Mouse (Mus musculus) embryonic facial prominence, embryonic 10.5 days (tissue): ENCODE data around the gene Gcgr. TPM values are rescaled to one million over a fixed set of nuclear protein-coding genes. Genes with fewer than 3 reads are reported as not detected.
"Not testable (repeated sequence)": the region's sequence is repeated elsewhere in the genome, so short reads cannot be mapped to it uniquely, and the experiment has no call there.

Source experiments
- DNase-seq: peaks from one replicate; pipeline ENCODE4 v3.0.0-alpha.2; 2017; ENCODE audit warnings: low spot score
- H3K27ac ChIP-seq: fragments of 300-500 bp; sonication (generic); replicated peaks from 2 replicates; pipeline ENCODE4 v1.5.1; 2016; ENCODE audit warnings: mild to moderate bottlenecking
- H3K27me3 ChIP-seq: fragments of 300-500 bp; sonication (generic); replicated peaks from 2 replicates; pipeline ENCODE4 v1.6.1; 2016; ENCODE audit warnings: low read depth, mild to moderate bottlenecking; ENCODE audit not compliant: poor library complexity, severe bottlenecking
- H3K36me3 ChIP-seq: fragments of 300-500 bp; sonication (generic); replicated peaks from 2 replicates; pipeline ENCODE4 v1.6.1; 2016; ENCODE audit warnings: mild to moderate bottlenecking, moderate library complexity
- H3K4me1 ChIP-seq: fragments of 300-500 bp; sonication (generic); 2 replicates; pipeline ENCODE4 v1.6.1; 2016
- H3K4me3 ChIP-seq: fragments of 300-500 bp; sonication (generic); 2 replicates; pipeline ENCODE4 v1.5.1; 2016; ENCODE audit warnings: mild to moderate bottlenecking, moderate library complexity
- H3K9me3 ChIP-seq: fragments of 300-500 bp; sonication (generic); 2 replicates; pipeline ENCODE4 v1.6.1; 2016; ENCODE audit warnings: mild to moderate bottlenecking
- WGBS: fragments of 180-500 bp; shearing (Covaris S2); methylation state at CpG from one replicate; pipeline ENCODE4 v1.1.7; 2016; 5-methylcytosine and 5-hydroxymethylcytosine counted together
- polyA plus RNA-seq: library from polyadenylated mRNA; unstranded; fragments of >200 nt; fragmentation: Nextera tagmentation; extraction: Ambion mirVana; gene quantifications from 2 replicates; pipeline ENCODE4 v1.2.1, GENCODE M21; 2016

The Gcgr gene
- polyA plus RNA-seq, 1 experiment from 2014 or later = 0.62 TPM

GRCm38 (mm10) chr11:120576365-120576981 lies 46.0 kb downstream of the Gcgr start:
- no peak overlapping the region for H3K27ac ChIP-seq
- H3K4me3 ChIP-seq = peak overlapping the region; percentile 19; the same call in 1 of the 2 replicates
- 90% methylated on average over 3 of the region's 3 CpGs for WGBS
- peaks cover 45% of the 10 kb centered on the region for H3K4me1 ChIP-seq
- H3K9me3 ChIP-seq = no peaks in the 10 kb centered on the region
- no peak for DNase-seq
- no peaks in the 10 kb centered on the region for H3K27me3 ChIP-seq
- H3K36me3 ChIP-seq = peaks cover 45% of the 10 kb centered on the region

GRCm38 (mm10) chr11:120577211-120578023 lies 46.9 kb downstream of the Gcgr start:
- Histone ChIP-seq H3K36me3 (peaks cover 42% of the 10 kb centered on the region), H3K9me3 (no peaks in the 10 kb centered on the region), H3K27me3 (no peaks in the 10 kb centered on the region), H3K4me1 (peaks cover 47% of the 10 kb centered on the region), H3K4me3 (peak overlapping the region; percentile 92; the same call in 1 of the 2 replicates), H3K27ac (0 out of 2 replicates have a peak overlapping the region, but pooled peaks have one; percentile 48)
- DNase-seq = no peak
- whole genome bisulfite sequencing = 83% methylated on average over 7 of the region's 7 CpGs

- Histone ChIP-seq H3K27me3 (no peaks in the 10 kb centered on the region), H3K4me3 (peak overlapping the region; percentile 92), H3K9me3 (no peaks in the 10 kb centered on the region), H3K36me3 (peaks cover 47% of the 10 kb centered on the region), H3K27ac (peak overlapping the region; percentile 48; the same call in 1 of the 2 replicates), H3K4me1 (peaks cover 49% of the 10 kb centered on the region)
- DNase-seq = no peak
- WGBS = 88% methylated on average over 10 of the region's 10 CpGs
Observed at GRCm38 (mm10) chr11:120578024-120578693, 47.7 kb downstream of the Gcgr start.

- Histone ChIP-seq H3K27ac (peak overlapping the region; percentile 66), H3K4me3 (peak overlapping the region; percentile 92), H3K4me1 (peaks cover 49% of the 10 kb centered on the region), H3K36me3 (peaks cover 54% of the 10 kb centered on the region), H3K9me3 (peaks cover under 1% of the 10 kb centered on the region; the same call in 1 of the 2 replicates), H3K27me3 (no peaks in the 10 kb centered on the region)
- DNase-seq = peak; percentile 49
- WGBS = 75% methylated on average over 11 of the region's 11 CpGs
Observed at GRCm38 (mm10) chr11:120578694-120579243, 48.3 kb downstream of the Gcgr start.

GRCm38 (mm10) chr11:120579316-120580107 lies 49.0 kb downstream of the Gcgr start:
- Histone ChIP-seq H3K4me1 (peaks cover 41% of the 10 kb centered on the region), H3K27me3 (no peaks in the 10 kb centered on the region), H3K36me3 (peaks cover 61% of the 10 kb centered on the region), H3K27ac (peak overlapping the region; percentile 96), H3K4me3 (peak overlapping the region; percentile 92), H3K9me3 (peaks cover 5% of the 10 kb centered on the region; the same call in 1 of the 2 replicates)
- 62% methylated on average over 15 of the region's 15 CpGs for WGBS
- DNase-seq = peak; percentile 87

GRCm38 (mm10) chr11:120580190-120580589 lies 49.7 kb downstream of the Gcgr start:
- 63% methylated on average over 7 of the region's 7 CpGs for WGBS
- H3K27ac ChIP-seq = peak overlapping the region; percentile 96
- peak overlapping the region; percentile 92 for H3K4me3 ChIP-seq
- H3K4me1 ChIP-seq = peaks cover 37% of the 10 kb centered on the region
- peak; percentile 19 for DNase-seq
- peaks cover 68% of the 10 kb centered on the region for H3K36me3 ChIP-seq
- no peaks in the 10 kb centered on the region for H3K27me3 ChIP-seq
- H3K9me3 ChIP-seq = peaks cover 5% of the 10 kb centered on the region; the same call in 1 of the 2 replicates

GRCm38 (mm10) chr11:120580871-120581331 lies 50.4 kb downstream of the Gcgr start:
- Histone ChIP-seq H3K36me3 (peaks cover 75% of the 10 kb centered on the region), H3K4me1 (peaks cover 37% of the 10 kb centered on the region), H3K4me3 (peak overlapping the region; percentile 92), H3K27me3 (no peaks in the 10 kb centered on the region), H3K27ac (peak overlapping the region; percentile 96), H3K9me3 (peaks cover 5% of the 10 kb centered on the region; the same call in 1 of the 2 replicates)
- under 1% methylated on average over 44 of the region's 44 CpGs for WGBS
- peak; percentile 51 for DNase-seq

- 4% methylated on average over 75 of the region's 75 CpGs for WGBS
- Histone ChIP-seq H3K27ac (peak within 1 kb of the TSS; percentile 96), H3K36me3 (peaks cover 77% of the 10 kb centered on the region), H3K27me3 (no peaks in the 10 kb centered on the region), H3K9me3 (peaks cover 5% of the 10 kb centered on the region; the same call in 1 of the 2 replicates), H3K4me1 (peaks cover 37% of the 10 kb centered on the region), H3K4me3 (peak within 1 kb of the TSS; percentile 92)
- peak; percentile 91 for DNase-seq
Observed at GRCm38 (mm10) chr11:120581490-120582267, 51.2 kb downstream of the Gcgr start, which contains the start of gene Arhgdia. Gene Arhgdia (minus strand): TSS chr11:120581624.

- Histone ChIP-seq H3K9me3 (peaks cover 5% of the 10 kb centered on the region; the same call in 1 of the 2 replicates), H3K27ac (peak overlapping the region; percentile 96), H3K4me1 (peaks cover 37% of the 10 kb centered on the region), H3K27me3 (no peaks in the 10 kb centered on the region), H3K36me3 (peaks cover 77% of the 10 kb centered on the region), H3K4me3 (peak overlapping the region; percentile 92)
- no peak for DNase-seq
- 77% methylated on average over 8 of the region's 8 CpGs for WGBS
Observed at GRCm38 (mm10) chr11:120582268-120582981, 51.9 kb downstream of the Gcgr start.

- not testable (repeated sequence) for H3K9me3 ChIP-seq, H3K27ac ChIP-seq, H3K27me3 ChIP-seq, DNase-seq
- Histone ChIP-seq H3K36me3 (peaks cover 77% of the 10 kb centered on the region), H3K4me1 (peaks cover 37% of the 10 kb centered on the region), H3K4me3 (peak overlapping the region; percentile 92)
- 95% methylated on average over 2 of the region's 2 CpGs for WGBS
Observed at GRCm38 (mm10) chr11:120582982-120583293, 52.4 kb downstream of the Gcgr start.
